Comparison of ENCODE assay signal across 25 mouse cellular contexts in the genomic region with DNA sequence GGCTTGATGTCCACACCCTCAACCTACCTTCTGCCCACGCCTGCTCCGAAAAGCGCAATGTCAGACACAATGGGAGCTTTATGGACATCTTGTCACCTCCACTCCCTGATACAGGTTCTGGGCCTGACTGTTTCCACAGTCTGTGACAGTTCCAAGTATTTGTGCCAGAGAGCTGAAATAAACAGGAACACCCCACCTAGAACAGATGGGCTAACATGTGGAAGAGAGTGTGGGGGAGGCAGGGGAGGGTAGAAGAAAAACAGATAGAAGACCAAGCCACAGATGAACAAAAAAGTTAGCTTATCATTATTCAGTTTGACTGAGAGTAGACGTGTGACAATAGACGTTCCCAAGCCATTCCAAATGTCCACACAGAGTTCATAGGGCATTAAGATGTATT.
DNase-seq lines count a peak whose midpoint lies in the region; ATAC-seq and TF ChIP-seq lines count a peak whose summit lies in the region.
"Had no signal": no experiment of that assay in that cellular context is flagged by ENCODE, and none has a peak within 500 bp of the region (broad histone marks: within the 10 kb centered on the region; RNA-seq: fewer than 3 reads in every experiment).

No protein-coding gene starts in this region.

- no peak overlapping the region for H3K4me3 ChIP-seq in left cerebral cortex, adult 2 months
- H3K4me3 ChIP-seq: embryonic facial prominence, embryonic 12.5 days; hindbrain, embryonic 13.5 days; midbrain, embryonic 13.5 days had no signal

- no peak for TF ChIP-seq CTCF in left cerebral cortex, adult 2 months (IDR thresholded peaks at IDR 0.05)

- no peak for ATAC-seq in CD4-positive, CD25-positive, alpha-beta regulatory T cell, adult 4 months
- ATAC-seq: activated CD4-positive, CD25-positive, alpha-beta regulatory T cell, adult 4 months; forebrain, embryonic 16.5 days; intestine, postnatal 0 days; midbrain, embryonic 13.5 days had no signal

- intact Hi-C loops in left cerebral cortex, adult 2 months (cut with DNase I), result no loop called here
- intact Hi-C loops in left cerebral cortex, postnatal 4 days (cut with DNase I), result no loop called here

- DNase-seq in left cerebral cortex, adult 2 months (ENCODE audit: extremely low spot score in 1 of 2, low spot score in 2 of 2), result peak; percentile 25 to 39
- no peak for DNase-seq in left cerebral cortex, postnatal 4 days
- DNase-seq in layer of hippocampus, adult 18-20 months (ENCODE audit: low spot score in 2 of 2), result peak; percentile 78 to 89
- peak; percentile 67 to 75 for DNase-seq in layer of hippocampus, adult 8-10 months (ENCODE audit: low spot score in 2 of 2)
- peak; percentile 41 for DNase-seq in telencephalon, adult 2 months (ENCODE audit: low read depth, low spot score)
- DNase-seq: adrenal gland, adult 8-10 months; B cell, adult 2 months; cerebellum, adult 8-10 months; cerebellum, postnatal 25 days; embryo, embryonic 11 days; gastrocnemius, postnatal 25 days; heart, postnatal 4 days; kidney, postnatal 14 days; liver; lung, adult 2 months; lung, postnatal 10 days had no signal

- no peak overlapping the region for H3K27ac ChIP-seq in left cerebral cortex, adult 2 months
- H3K27ac ChIP-seq: embryonic facial prominence, embryonic 12.5 days; hindbrain, embryonic 13.5 days; liver, embryonic 14.5 days; macrophage; midbrain, embryonic 13.5 days had no signal
